Mouse (Mus musculus) liver, adult 2 months (tissue): ENCODE results near the gene Fam78b.

Experiments
- CTCF ChIP-seq: fragments of 200-500 bp; IDR thresholded peaks from 2 replicates; pipeline ENCODE4 v1.5.1; 2011; ENCODE audit warnings: low read depth, low read length, control low read depth
- POLR2A ChIP-seq: fragments of 200-500 bp; IDR thresholded peaks from 2 replicates; pipeline ENCODE4 v1.6.1; 2011; ENCODE audit warnings: low read length, control low read depth; ENCODE audit not compliant: insufficient read depth; ENCODE audit errors: extremely low read depth

DNA sequence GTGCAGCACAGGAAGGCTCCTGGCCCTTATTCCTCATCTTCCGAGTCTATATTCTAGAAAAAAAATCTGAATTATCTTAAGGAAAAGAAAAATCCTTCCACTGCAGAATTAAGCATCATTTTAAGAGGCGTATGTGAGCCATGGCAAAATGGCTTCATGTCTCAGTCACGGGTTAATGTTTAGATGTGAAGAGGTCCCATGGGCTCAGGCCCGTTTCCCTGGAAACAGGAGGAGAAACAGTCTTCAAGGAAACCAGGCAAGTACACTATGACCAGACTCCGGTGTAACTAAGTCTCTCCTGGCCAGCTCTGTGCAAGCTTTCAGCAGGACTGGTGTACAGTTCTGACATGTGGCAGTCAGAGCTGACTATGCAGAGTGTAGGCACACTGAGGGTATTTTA, 22.6 kb upstream of the Fam78b start:
- TF ChIP-seq CTCF, result no peak
- TF ChIP-seq POLR2A, result no peak
